Mouse (Mus musculus) c-Kit-positive CD71-positive TER-119-positive erythroid progenitor cells, embryonic 14.5 days (primary cell): Measurements from ENCODE around the gene Fads1.

ENCODE experiments used
- DNase-seq: peaks from one replicate; pipeline ENCODE4 v3.0.0-alpha.2; 2013; ENCODE audit warnings: low spot score

Gene Fads1

DNA sequence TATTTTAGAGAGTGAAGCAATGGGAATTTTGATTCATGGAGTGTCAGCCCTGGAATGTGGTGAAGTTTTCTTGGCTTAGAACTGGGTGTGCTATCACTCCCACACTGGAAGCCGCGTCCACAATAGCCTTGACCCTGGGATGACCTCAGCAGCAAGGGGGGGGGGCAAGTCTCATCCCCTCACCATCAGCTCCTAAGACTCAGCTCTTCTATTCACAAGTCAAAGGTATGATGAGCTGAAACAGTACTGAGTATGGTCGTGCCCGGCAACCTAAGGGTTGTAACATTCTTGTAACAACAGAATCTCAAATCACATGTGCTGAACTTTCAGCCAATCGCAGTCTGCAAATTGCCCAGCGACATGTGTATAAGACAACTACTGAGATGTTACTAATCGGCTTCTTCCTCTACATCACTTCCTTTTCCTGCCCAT, 5.7 kb upstream of the Fads1 start:
- no peak for DNase-seq

DNA sequence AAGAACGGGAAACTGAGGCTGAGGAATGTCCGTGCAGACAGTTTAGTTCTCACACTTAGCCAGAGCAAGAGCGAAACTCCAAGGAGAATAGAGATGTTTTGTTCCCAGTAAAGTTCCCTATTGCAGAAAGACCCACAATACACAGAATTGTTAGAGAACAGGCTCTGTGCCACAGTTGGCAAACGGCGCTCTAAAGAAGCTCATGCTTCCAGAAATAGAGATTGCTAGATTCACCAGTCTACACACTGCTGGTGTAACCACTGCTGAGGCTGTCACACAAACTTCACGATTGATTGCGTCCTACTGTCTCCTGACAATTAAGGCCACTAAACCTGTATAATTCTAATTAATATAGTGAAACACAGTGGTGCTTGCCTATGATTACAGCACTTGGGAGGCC, 1.5 kb upstream of the Fads1 start:
- no peak for DNase-seq

- DNase-seq, result peak; percentile 44
Observed at GRCm38 (mm10) chr19:10182142-10182541, 546 bp upstream of the Fads1 start.

DNA sequence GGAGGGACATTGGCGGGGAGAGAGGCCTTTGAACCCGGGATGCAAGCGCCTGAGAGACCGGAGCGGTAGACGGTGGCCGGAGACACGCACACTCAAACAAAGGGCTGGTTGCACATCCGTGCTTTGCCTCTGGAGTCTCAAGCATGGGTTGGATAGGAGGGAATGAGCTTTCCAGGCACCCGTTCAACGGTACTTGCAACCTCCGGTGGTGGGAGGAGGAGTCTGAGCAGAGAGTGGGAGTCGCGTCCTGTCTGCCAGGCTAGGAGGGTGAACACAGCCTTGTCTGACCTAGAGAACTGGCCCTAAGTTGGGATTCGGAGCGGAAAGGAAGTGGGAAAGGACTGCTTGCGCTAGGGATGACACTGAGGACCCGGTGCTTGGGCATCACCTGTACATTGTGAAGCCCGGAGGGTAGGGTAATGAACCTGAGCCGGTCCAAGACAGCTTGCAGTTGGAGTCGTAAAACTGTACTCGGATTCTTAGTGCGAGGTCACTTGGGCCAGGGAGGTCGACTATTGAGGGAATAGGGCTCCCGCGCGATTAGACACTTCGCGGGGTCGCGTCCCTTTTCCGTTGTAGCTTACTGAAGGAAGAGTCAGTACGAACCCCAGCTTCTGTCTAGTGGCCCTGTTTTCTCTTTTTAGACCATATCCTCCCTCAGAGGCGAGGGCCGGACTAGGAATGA, 753 bp downstream of the Fads1 start:
- peak; percentile 57 for DNase-seq

- no peak for DNase-seq
Observed at GRCm38 (mm10) chr19:10184096-10184495, 1.4 kb downstream of the Fads1 start.

GRCm38 (mm10) chr19:10185876-10186275, 3.2 kb downstream of the Fads1 start:
- no peak for DNase-seq

- no peak for DNase-seq
Observed at GRCm38 (mm10) chr19:10186569-10186968, 3.9 kb downstream of the Fads1 start.

GRCm38 (mm10) chr19:10188281-10188811, 5.7 kb downstream of the Fads1 start:
- no peak for DNase-seq

DNA sequence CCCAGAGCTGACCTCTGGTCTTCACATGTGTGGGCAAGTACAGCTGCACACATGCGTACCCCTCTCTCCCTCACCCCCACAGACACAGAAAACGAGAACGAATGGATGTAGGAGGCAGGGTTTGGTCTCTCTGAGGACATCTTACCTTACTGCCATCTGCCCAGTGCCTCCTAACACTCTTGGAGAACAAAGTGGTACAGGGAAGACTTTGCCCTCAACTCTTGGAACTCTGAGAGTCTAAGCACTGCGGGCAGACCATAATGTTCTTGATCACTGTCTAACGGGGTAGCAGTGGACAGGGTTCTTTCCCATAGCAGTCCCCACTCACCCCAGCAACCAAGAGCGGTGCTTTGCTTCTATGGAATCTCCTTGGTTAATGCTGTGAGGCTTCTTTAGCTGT, 6.3 kb downstream of the Fads1 start:
- no peak for DNase-seq

DNA sequence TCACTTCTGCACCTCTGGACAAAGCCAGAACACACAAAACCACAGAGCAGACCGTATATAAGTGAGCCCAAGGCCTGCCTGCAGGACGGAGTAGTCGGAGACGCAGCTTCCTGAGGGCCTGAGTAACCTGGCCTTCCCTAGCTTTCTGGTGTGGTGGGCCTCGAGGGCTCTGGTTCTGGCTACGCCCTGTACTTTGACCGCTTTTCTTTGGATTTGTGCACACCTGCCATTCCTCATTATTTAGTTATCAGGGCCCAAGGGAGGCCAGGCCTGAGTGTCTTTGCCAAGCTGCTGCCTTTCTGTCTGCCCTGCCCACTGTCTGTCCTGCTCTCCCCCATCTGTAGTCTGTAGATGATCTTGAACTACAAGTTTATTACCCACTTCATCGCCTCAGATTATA, 7.3 kb downstream of the Fads1 start:
- DNase-seq, result no peak

GRCm38 (mm10) chr19:10190796-10191195, 8.1 kb downstream of the Fads1 start:
- peak; percentile 73 for DNase-seq

DNA sequence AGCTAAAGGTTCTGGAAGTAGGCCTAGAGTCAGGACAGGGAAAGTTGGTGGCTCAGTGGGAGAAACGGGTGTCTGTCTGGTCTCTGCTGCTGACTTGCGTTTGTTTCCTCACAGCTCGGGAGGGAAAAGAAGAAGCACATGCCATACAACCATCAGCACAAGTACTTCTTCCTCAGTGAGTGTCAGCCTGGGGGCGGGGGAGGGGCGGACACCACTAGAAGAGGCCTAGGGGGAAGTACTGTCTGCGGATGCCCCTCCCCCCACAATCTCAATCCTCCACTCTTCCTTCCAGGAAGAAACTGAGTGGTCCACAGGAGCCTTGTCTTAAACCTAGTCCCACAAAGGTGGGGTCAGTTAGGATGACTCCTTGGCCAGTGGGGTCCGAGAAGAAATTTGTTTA, 8.6 kb downstream of the Fads1 start:
- DNase-seq, result no peak

GRCm38 (mm10) chr19:10194337-10194736, 11.6 kb downstream of the Fads1 start:
- no peak for DNase-seq

DNA sequence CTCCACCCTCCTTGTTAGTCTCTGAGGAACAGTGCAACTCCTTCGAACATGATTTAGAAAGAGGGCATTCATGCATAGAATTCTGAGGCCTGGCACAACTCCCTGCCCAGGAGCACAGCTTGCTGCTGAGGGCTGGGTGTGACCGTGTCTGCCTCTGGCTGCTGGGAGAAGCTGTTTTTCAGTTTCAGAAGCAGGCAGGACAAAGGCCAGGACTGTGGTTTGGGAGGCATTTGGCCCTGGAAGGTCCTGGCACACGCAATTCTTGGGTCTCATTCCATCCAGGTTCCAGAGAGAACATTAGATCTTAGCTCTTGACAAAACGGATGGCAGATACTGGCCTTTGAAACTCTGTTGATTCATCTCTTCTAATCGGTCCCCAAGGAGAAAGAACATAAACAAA, 12.6 kb downstream of the Fads1 start:
- DNase-seq, result no peak

DNA sequence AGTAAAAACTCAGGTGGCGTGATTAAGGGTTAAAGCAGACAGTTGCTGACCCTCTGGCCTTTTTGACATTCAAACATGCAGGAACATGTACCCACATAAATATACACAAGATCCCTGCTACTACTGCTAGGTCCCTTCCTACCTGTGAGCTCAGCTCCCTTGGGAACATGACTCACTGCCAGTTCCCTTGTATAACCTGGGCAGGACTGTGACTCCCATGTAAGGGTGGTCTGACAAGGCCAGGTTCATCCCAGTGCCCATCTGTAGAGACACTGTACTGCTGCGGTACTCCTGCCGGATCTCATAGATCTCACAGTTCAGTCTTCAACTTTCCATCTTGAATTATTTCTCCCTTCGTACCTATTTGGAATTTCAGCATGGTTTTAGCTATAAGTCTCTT, 14.4 kb downstream of the Fads1 start:
- no peak for DNase-seq

- DNase-seq, result no peak
Observed at GRCm38 (mm10) chr19:10198286-10198685, 15.6 kb downstream of the Fads1 start.

DNA sequence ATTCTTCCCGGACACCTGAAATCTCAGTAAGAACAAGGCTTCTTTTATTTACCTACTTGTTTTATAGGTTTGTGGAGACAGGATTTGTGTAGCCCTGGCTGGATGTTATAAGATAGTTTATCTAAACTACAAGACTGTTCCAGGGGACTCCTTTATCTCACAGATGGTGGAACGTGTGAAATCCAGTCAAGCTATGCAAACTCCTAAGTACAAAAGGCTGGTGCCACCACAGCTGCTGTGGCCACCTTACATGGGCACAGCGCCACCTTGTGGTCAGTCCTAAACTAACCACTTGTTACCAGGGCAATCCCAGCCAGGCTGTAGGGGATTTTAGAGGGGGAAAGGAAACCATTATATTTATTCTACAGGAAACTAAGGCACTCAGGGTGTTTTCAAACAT, 16.0 kb downstream of the Fads1 start:
- DNase-seq, result peak; percentile 80

- DNase-seq, result peak; percentile 88
Observed at GRCm38 (mm10) chr19:10203146-10203847, 20.6 kb downstream of the Fads1 start.

GRCm38 (mm10) chr19:10203848-10204615, 21.3 kb downstream of the Fads1 start, which contains the start of the genes Tmem258 and Fen1:
Gene Tmem258, plus strand, starts transcription at chr19:10204014.
Gene Fen1, minus strand, starts transcription at chr19:10204169.
- DNase-seq, result peak; percentile 89

- DNase-seq, result peak; percentile 62
Observed at GRCm38 (mm10) chr19:10204616-10205001, 21.9 kb downstream of the Fads1 start.

GRCm38 (mm10) chr19:10205051-10205450, 22.4 kb downstream of the Fads1 start:
- DNase-seq, result no peak

- no peak for DNase-seq
Observed at GRCm38 (mm10) chr19:10208851-10209250, 26.2 kb downstream of the Fads1 start.

GRCm38 (mm10) chr19:10210885-10211284, 28.2 kb downstream of the Fads1 start:
- peak; percentile 41 for DNase-seq
